Mouse (Mus musculus) hematopoietic stem cell, adult 5-6 weeks (primary cell): Measurements from ENCODE around the gene Nus1. TPM values are rescaled to one million over a fixed set of nuclear protein-coding genes. Genes with fewer than 3 reads are reported as not detected.

Experiments
- ATAC-seq, 2 experiments: fragments of 125-278 bp in 1 of 2; replicated peaks in 1 of 2; 2 replicates each; pipeline ENCODE4 v1.8.0; 2016 to 2017; ENCODE audit warnings: inconsistent platforms in 2 of 2, mild to moderate bottlenecking in 2 of 2, moderate number of reproducible peaks in 2 of 2, low read depth in 1 of 2, moderate TSS enrichment in 1 of 2; ENCODE audit not compliant: low FRiP score in 2 of 2, poor library complexity in 2 of 2, severe bottlenecking in 2 of 2, insufficient read depth in 1 of 2, low TSS enrichment in 1 of 2
- total RNA-seq: library from RNA; stranded (forward); fragments of 172-1452, 232-1000 nt; gene quantifications from 2 replicates; pipeline ENCODE4 v1.2.3, GENCODE M21; 2017

Gene Nus1
- total RNA-seq, 1 experiment from 2014 or later: 29.3 TPM

GRCm38 (mm10) chr10:52471520-52471919 lies 54.2 kb downstream of the Nus1 start:
- ATAC-seq: no peak

Other genes with a start within 250 kb of the Nus1 start
- gene Ros1, start 222.3 kb upstream of the Nus1 start, total RNA-seq: not detected in 2 replicates
- 0.31 and 0.40 TPM in 2 replicates for gene Dcbld1, start 183.9 kb upstream of the Nus1 start, total RNA-seq
- gene Gm26741, start 58.8 kb upstream of the Nus1 start, total RNA-seq: not detected in 2 replicates
- 20.1 and 22.1 TPM in 2 replicates for gene Gopc, start 35.4 kb upstream of the Nus1 start, total RNA-seq
- not detected in 2 replicates for gene Nepn, start 28.6 kb upstream of the Nus1 start, total RNA-seq